Mouse (Mus musculus) liver, embryonic 11.5 days (tissue): Measurements from ENCODE around the gene P2ry10. TPM values are rescaled to one million over a fixed set of nuclear protein-coding genes. Genes with fewer than 3 reads are reported as not detected.

Source experiments
- polyA plus RNA-seq: library from polyadenylated mRNA; unstranded; fragments of >200 nt; fragmentation: Nextera tagmentation; extraction: Ambion mirVana; gene quantifications from 2 replicates; pipeline ENCODE4 v1.2.1, GENCODE M21; 2014

P2ry10 gene
- polyA plus RNA-seq, 1 experiment from 2014 or later, result 0.11 TPM

Other genes with a start within 250 kb of the P2ry10 start
- gene Rtl3, start 247.8 kb upstream of the P2ry10 start, polyA plus RNA-seq, result 2.4 and 3.2 TPM in 2 replicates
- 9.9 and 12.0 TPM in 2 replicates for gene Lpar4, start 167.9 kb upstream of the P2ry10 start, polyA plus RNA-seq
- 0.74 and 0.82 TPM in 2 replicates for gene P2ry10b, start 60.4 kb downstream of the P2ry10 start, polyA plus RNA-seq
- gene Gpr174, start 167.4 kb downstream of the P2ry10 start, polyA plus RNA-seq, result 0.10 and 0.27 TPM in 2 replicates